Mouse (Mus musculus): ENCODE measurements around the gene Olfr894.

DNA sequence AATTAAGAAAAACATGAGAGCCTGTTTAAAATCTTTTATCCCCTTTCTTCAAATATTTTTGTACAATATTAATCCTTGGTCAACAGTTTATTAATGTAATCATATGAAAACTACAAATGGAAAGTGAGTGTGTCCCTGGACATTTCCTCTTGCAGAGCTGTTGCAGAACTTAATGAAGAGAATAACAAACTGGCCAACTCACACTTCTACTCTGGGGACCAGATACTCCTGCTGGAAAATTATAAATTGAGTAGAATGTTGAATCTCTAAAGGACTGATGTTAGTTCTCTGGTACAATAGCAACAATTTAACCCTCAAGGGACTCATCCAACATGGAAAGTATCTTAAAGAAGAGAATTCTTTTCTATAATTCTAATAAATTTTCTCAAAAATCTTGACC, 49.7 kb downstream of the Olfr894 start, which contains the start of gene Olfr895:
- no peak for TF ChIP-seq GATA1 (IDR thresholded peaks at IDR 0.05; ENCODE audit: low read length)
- TF ChIP-seq TAL1 (IDR thresholded peaks at IDR 0.05; ENCODE audit: low read length), result no peak

Measured in erythroblast, embryonic 14.5 days (primary cell).